Mouse (Mus musculus): Measurements from ENCODE around the gene Dmrtc1a.
"Not testable (repeated sequence)": the region's sequence is repeated elsewhere in the genome, so short reads cannot be mapped to it uniquely, and the experiment has no call there.

The Dmrtc1a gene

DNA sequence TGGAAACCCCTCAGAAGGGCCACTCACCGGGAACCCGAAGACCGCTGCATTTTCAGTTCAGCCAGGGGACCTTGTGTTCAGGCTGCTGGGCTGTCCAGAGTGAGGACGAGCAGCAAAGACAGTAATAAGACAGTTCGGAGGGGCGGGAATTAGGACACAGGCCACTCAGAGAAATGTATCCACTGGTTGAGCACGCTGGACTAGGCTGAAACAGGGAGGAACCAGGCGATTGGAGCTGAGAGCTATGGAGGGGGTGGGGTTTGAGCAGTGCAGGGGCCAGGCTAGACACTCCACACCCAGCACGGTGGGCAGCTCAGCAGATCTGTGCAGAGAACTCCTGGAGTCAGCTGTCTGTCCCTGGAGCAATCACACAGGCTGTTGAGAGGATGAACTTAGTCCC is at the start of gene Dmrtc1a, which contains the start of gene 1700011M02Rik:
TSS of gene Dmrtc1a (minus strand) at position 101 of the 400 bp plus-strand sequence.
TSS of gene 1700011M02Rik (plus strand) at position 319 of the 400 bp plus-strand sequence.
- not testable (repeated sequence) for DNase-seq (ENCODE audit: low spot score in 2 of 2)

- not testable (repeated sequence) for DNase-seq (ENCODE audit: low spot score in 2 of 2)
Measured at GRCm38 (mm10) chrX:102950136-102950535, 41.6 kb upstream of the Dmrtc1a start.

DNA sequence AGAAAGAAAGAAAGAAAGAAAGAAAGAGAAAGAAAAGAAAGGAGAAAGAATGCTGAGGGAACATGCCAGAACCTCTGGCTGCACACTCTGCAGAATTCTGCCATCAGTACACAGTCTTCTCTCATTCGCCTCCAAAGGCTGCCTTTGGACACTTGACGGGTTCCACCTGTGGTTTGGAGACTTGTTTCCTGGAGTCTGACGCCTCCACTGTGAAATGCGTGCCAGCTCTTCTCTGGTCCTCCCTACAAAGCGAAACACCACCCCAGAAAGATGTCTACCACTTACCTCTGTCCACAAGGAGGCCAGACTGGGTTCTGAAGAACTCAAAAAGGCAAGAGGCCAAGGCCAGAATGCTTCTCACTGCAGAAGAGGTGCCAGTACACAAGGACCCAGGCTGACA is 28.3 kb upstream of the Dmrtc1a start:
- DNase-seq (ENCODE audit: low spot score in 2 of 2): no peak

DNA sequence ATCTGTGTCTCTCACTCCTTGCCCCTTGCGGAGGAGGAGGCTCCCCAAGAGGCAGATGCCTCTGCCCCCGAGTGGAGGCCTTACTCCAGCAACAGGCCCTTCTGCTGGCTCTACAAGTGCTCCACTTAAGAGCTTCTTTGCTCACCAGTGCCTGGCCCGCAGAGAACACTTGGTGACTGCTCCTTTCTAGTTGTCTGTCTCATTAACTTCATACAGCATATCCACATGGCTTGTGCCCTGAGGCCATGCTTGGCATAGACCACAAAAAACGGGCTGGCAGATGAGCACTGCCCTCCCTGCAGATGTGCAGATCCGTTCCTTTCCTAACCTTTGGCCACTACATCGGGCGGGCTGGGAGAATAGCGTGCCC is 25.9 kb upstream of the Dmrtc1a start:
- DNase-seq (ENCODE audit: low spot score in 2 of 2): no peak

- DNase-seq (ENCODE audit: low spot score in 2 of 2): peak; percentile 33 to 63
Measured at GRCm38 (mm10) chrX:102933571-102934394, 25.3 kb upstream of the Dmrtc1a start.

DNA sequence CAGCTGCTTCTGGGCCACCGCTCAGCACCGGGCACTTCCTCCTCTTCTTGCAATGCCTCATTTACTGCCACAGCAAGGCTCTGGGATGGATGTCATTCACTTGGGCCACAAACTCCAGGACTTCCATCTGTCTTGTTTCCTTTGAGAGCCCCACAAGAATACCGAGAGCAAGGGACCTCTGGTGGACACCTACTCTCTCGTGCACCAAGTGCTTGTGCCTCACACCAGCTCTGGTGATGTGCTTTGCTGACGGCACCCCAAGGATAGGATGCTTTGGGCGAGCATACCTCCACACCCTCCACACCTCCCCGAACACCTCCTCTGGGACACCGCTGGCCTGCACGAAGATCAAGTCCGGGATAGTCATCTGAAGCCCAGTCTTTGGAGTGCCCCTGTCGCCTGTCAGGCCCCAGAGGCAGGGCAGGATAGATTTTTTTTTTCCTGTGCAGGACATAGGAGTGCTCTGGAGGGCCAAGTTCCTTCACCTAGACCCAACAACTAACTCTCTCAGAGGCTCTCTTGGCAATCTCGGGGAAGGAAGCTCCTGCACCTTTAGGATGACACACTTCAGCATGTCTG is 24.6 kb upstream of the Dmrtc1a start:
- DNase-seq (ENCODE audit: low spot score in 2 of 2): no peak

DNA sequence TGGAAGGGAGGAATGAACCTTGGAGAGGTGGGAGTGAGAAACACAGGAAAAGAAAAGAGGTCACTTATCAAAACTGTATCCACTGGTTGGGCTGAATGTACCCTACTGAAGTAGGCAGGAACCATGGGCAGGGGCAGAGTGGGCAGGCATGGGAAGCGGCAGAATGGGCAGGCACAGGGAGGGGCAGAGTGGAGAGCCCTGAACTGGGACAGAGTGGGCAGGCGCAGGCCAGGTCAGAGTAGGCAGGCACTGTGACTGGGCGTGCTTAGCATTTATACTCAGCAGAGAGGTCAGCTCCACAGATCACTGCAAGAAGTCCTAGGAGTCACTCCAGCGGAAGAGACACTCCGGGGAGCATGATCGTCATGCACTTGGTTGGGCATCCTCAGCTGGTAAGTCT is 19.6 kb upstream of the Dmrtc1a start, which contains the start of gene 1700018G05Rik:
TSS of gene 1700018G05Rik (plus strand) at position 301 of the 400 bp plus-strand sequence.
- not testable (repeated sequence) for DNase-seq (ENCODE audit: low spot score in 2 of 2)

- peak in 1 of 2 experiments; percentile 27 for DNase-seq (ENCODE audit: low spot score in 2 of 2)
Measured at GRCm38 (mm10) chrX:102926707-102927106, 18.2 kb upstream of the Dmrtc1a start.

- not testable (repeated sequence) for DNase-seq (ENCODE audit: low spot score in 2 of 2)
Measured at GRCm38 (mm10) chrX:102914823-102915222, 6.3 kb upstream of the Dmrtc1a start.

DNA sequence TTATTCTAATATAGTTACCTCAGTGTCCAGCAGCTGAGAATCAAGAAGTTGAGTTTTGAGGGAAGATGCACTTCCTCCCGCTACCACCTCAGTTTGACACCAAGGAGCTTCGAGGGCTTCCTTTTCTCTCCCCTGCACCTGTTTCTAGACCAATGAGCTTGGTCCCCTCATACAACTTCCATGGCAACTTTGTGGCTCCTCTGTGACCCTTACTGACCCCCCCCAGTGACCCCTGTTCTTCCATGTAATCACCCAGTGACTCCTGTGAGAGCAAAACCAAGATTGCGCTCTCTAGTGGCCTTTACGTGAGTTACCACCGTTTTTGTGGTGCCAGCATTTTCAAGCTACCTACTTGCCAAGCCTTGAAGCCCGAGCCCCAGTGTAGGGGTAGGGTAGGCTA is 40.6 kb downstream of the Dmrtc1a start, which contains the start of gene 1700031F05Rik:
TSS of gene 1700031F05Rik (minus strand) at position 101 of the 400 bp plus-strand sequence.
- no peak for DNase-seq (ENCODE audit: low spot score in 2 of 2)

- DNase-seq (ENCODE audit: low spot score in 2 of 2): not testable (repeated sequence)
Measured at GRCm38 (mm10) chrX:102854516-102854915, 54.0 kb downstream of the Dmrtc1a start, which contains the start of gene Dmrtc1c2. TSS of gene Dmrtc1c2 (minus strand) at chrX:102854616.

All from cerebellum, postnatal 4 days (tissue).